29 mouse cellular contexts compared by ENCODE assay signal in the genomic region with DNA sequence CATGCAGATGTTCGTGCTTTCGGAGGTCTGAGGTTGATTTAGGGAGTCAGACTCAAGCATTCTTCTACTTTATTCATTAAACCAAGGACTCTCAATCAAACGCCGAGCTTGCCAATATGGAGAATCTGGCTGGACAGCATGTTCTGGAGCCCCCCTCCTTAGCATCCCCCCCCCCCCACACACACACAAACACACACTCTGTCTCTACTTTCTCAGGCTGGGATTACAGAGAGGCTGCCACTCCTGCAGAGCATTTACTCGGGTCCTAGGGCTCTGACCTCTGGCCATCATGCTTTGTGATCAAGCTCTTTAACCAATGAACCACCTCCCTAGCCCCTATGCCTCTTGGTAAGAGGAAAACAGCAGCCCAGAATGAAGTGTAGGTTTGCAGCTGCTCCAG. TPM values are rescaled to one million over a fixed set of nuclear protein-coding genes. Genes with fewer than 3 reads are reported as not detected.
DNase-seq lines count a peak whose midpoint lies in the region; ATAC-seq lines count a peak whose summit lies in the region.
"Had no signal": no experiment of that assay in that cellular context is flagged by ENCODE, and none has a peak within 500 bp of the region (broad histone marks: within the 10 kb centered on the region; RNA-seq: fewer than 3 reads in every experiment).

No protein-coding gene starts in this region.

- no peak overlapping the region for H3K4me2 ChIP-seq in forebrain, embryonic 12.5 days
- H3K4me2 ChIP-seq in forebrain, embryonic 15.5 days (replicated peaks), result no peak overlapping the region
- H3K4me2 ChIP-seq in kidney, embryonic 16.5 days (replicated peaks; ENCODE audit: low read depth, low read length), result no peak overlapping the region
- H3K4me2 ChIP-seq in midbrain, embryonic 12.5 days (replicated peaks), result peak overlapping the region; percentile 40; the same call in 1 of the 2 replicates
- H3K4me2 ChIP-seq: embryonic facial prominence, embryonic 15.5 days; heart, embryonic 13.5 days; liver, embryonic 15.5 days; lung, embryonic 15.5 days had no signal

- 34% methylated on average over 5 of the region's 5 CpGs for WGBS in forebrain, embryonic 12.5 days
- 39% methylated on average over 5 of the region's 5 CpGs for WGBS in forebrain, embryonic 15.5 days
- WGBS in kidney, embryonic 16.5 days, result 58% methylated on average over 5 of the region's 5 CpGs
- WGBS in midbrain, embryonic 12.5 days, result 31% methylated on average over 5 of the region's 5 CpGs

- peaks cover 59% of the 10 kb centered on the region for H3K4me1 ChIP-seq in forebrain, embryonic 12.5 days
- H3K4me1 ChIP-seq in forebrain, embryonic 15.5 days, result peaks cover 16% of the 10 kb centered on the region
- H3K4me1 ChIP-seq in kidney, embryonic 16.5 days (ENCODE audit: insufficient read depth, low read length), result peaks cover 50% of the 10 kb centered on the region
- H3K4me1 ChIP-seq in midbrain, embryonic 12.5 days, result peaks cover 54% of the 10 kb centered on the region

- H3K27me3 ChIP-seq in forebrain, embryonic 12.5 days, result peaks cover 4% of the 10 kb centered on the region; the same call in 1 of the 2 replicates
- H3K27me3 ChIP-seq in forebrain, embryonic 15.5 days, result no peaks in the 10 kb centered on the region
- no peaks in the 10 kb centered on the region for H3K27me3 ChIP-seq in kidney, embryonic 16.5 days (ENCODE audit: insufficient read depth, low read length)
- H3K27me3 ChIP-seq in midbrain, embryonic 12.5 days, result no peaks in the 10 kb centered on the region
- H3K27me3 ChIP-seq: embryonic facial prominence, embryonic 15.5 days; heart, embryonic 13.5 days; liver, embryonic 15.5 days; lung, embryonic 15.5 days; Patski had no signal

- no peaks in the 10 kb centered on the region for H3K36me3 ChIP-seq in forebrain, embryonic 12.5 days (replicated peaks)
- no peaks in the 10 kb centered on the region for H3K36me3 ChIP-seq in forebrain, embryonic 15.5 days
- no peaks in the 10 kb centered on the region for H3K36me3 ChIP-seq in kidney, embryonic 16.5 days (ENCODE audit: insufficient read depth, low read length)
- no peaks in the 10 kb centered on the region for H3K36me3 ChIP-seq in midbrain, embryonic 12.5 days
- H3K36me3 ChIP-seq: embryonic facial prominence, embryonic 15.5 days; heart, embryonic 13.5 days; liver, embryonic 15.5 days; lung, embryonic 15.5 days had no signal

- no peak for ATAC-seq in forebrain, embryonic 12.5 days (ENCODE audit: low FRiP score)
- no peak for ATAC-seq in forebrain, embryonic 15.5 days (replicated peaks)
- ATAC-seq in kidney, embryonic 16.5 days (ENCODE audit: low FRiP score, low TSS enrichment), result 0 out of 2 replicates have a peak, but pooled peaks have one; percentile 9
- ATAC-seq in midbrain, embryonic 12.5 days (ENCODE audit: low FRiP score, low read depth), result no peak
- ATAC-seq: hindbrain, postnatal 0 days; intestine, embryonic 16.5 days; Patski had no signal

- H3K9ac ChIP-seq in forebrain, embryonic 12.5 days, result no peak overlapping the region
- no peak overlapping the region for H3K9ac ChIP-seq in forebrain, embryonic 15.5 days (replicated peaks)
- H3K9ac ChIP-seq in kidney, embryonic 16.5 days (replicated peaks; ENCODE audit: low read length), result no peak overlapping the region
- no peak overlapping the region for H3K9ac ChIP-seq in midbrain, embryonic 12.5 days (replicated peaks)
- H3K9ac ChIP-seq: embryonic facial prominence, embryonic 15.5 days; heart, embryonic 13.5 days; liver, embryonic 15.5 days; lung, embryonic 15.5 days had no signal

- DNase-seq in kidney, adult 9 months, result no peak
- DNase-seq in embryo, embryonic 10.5 days (ENCODE audit: low spot score), result peak; percentile 39
- DNase-seq in urinary bladder, postnatal 36 days (ENCODE audit: low spot score in 2 of 2), result no peak
- DNase-seq in lung, postnatal 14 days, result no peak
- DNase-seq: adrenal gland, postnatal 36 days; cerebellum, adult 11 months; cerebellum, adult 9-11 months; gastrocnemius, postnatal 25 days; heart, adult 2 months; heart, postnatal 14 days; left cerebral cortex, postnatal 4 days; liver; lung, postnatal 4 days; retina, postnatal 1 day; right cerebral cortex, postnatal 25 days; spleen, adult 18-20 months had no signal

- H3K9me3 ChIP-seq in forebrain, embryonic 12.5 days, result no peaks in the 10 kb centered on the region
- H3K9me3 ChIP-seq in forebrain, embryonic 15.5 days, result no peaks in the 10 kb centered on the region
- H3K9me3 ChIP-seq in kidney, embryonic 16.5 days (ENCODE audit: low read length), result no peaks in the 10 kb centered on the region
- 0 out of 2 replicates have a peak, but pooled peaks cover 7% of the 10 kb centered on the region for H3K9me3 ChIP-seq in midbrain, embryonic 12.5 days
- H3K9me3 ChIP-seq: embryonic facial prominence, embryonic 15.5 days; liver, embryonic 15.5 days; lung, embryonic 15.5 days had no signal

- H3K27ac ChIP-seq in forebrain, embryonic 12.5 days, result peak overlapping the region; percentile 87
- H3K27ac ChIP-seq in forebrain, embryonic 15.5 days (replicated peaks), result no peak overlapping the region
- no peak overlapping the region for H3K27ac ChIP-seq in kidney, embryonic 16.5 days (ENCODE audit: low read length)
- peak overlapping the region; percentile 89 for H3K27ac ChIP-seq in midbrain, embryonic 12.5 days (replicated peaks)
- H3K27ac ChIP-seq: embryonic facial prominence, embryonic 15.5 days; heart, adult 2 months; heart, embryonic 13.5 days; hindbrain, postnatal 0 days; kidney, postnatal 0 days; liver, embryonic 15.5 days; lung, embryonic 15.5 days had no signal

- H3K4me3 ChIP-seq in forebrain, embryonic 12.5 days (replicated peaks), result no peak overlapping the region
- H3K4me3 ChIP-seq in forebrain, embryonic 15.5 days, result no peak overlapping the region
- no peak overlapping the region for H3K4me3 ChIP-seq in kidney, embryonic 16.5 days (ENCODE audit: low read length)
- H3K4me3 ChIP-seq in midbrain, embryonic 12.5 days, result no peak overlapping the region
- H3K4me3 ChIP-seq: embryonic facial prominence, embryonic 15.5 days; heart, adult 2 months; heart, embryonic 13.5 days; liver, embryonic 15.5 days; lung, embryonic 15.5 days; myocyte had no signal

RNA-seq across cellular contexts. Expression of gene Id2, which starts 29.3 kb away (rescaled TPM):
- polyA plus RNA-seq in forebrain, embryonic 12.5 days (2016; fragmentation: Nextera tagmentation; extraction: Ambion mirVana), result 163 TPM in 2 replicates
- polyA plus RNA-seq in forebrain, embryonic 15.5 days (2015; fragmentation: Nextera tagmentation; extraction: Ambion mirVana), result 509 and 581 TPM in 2 replicates
- 474 and 534 TPM in 2 replicates for polyA plus RNA-seq in kidney, embryonic 16.5 days (2015; fragmentation: Nextera tagmentation; extraction: Ambion mirVana)
- 249 and 276 TPM in 2 replicates for polyA plus RNA-seq in midbrain, embryonic 12.5 days (2016; fragmentation: Nextera tagmentation; extraction: Ambion mirVana)

Comparison
In these comparisons a context has a peak if more than half of its experiments do, and no peak if none do; other contexts are left out.
1. H3K27ac ChIP-seq: peak in forebrain, embryonic 12.5 days (single experiment) and midbrain, embryonic 12.5 days (single experiment); none in forebrain, embryonic 15.5 days (single experiment) and kidney, embryonic 16.5 days (single experiment).